Mouse (Mus musculus): ENCODE results near the gene Porcn. TPM values are rescaled to one million over a fixed set of nuclear protein-coding genes. Genes with fewer than 3 reads are reported as not detected.

Gene Porcn
- 10.4 and 10.6 TPM in 2 replicates for polyA plus RNA-seq (2014; fragmentation: Nextera tagmentation; extraction: Ambion mirVana)

GRCm38 (mm10) chrX:8206015-8206693 is at the start of gene Porcn:
TSS of gene Porcn (minus strand) at chrX:8206525.
- Histone ChIP-seq H3K4me1 (ENCODE audit: insufficient read depth) (no peaks in the 10 kb centered on the region), H3K9ac (peak within 1 kb of the TSS; percentile 60), H3K4me2 (peak within 1 kb of the TSS; percentile 67), H3K9me3 (ENCODE audit: low read depth, low read length) (no peaks in the 10 kb centered on the region), H3K27ac (ENCODE audit: low read depth) (no peak within 1 kb of the TSS), H3K4me3 (ENCODE audit: low read depth, low read length) (peak within 1 kb of the TSS; percentile 49), H3K27me3 (ENCODE audit: insufficient read depth, low read length) (no peaks in the 10 kb centered on the region), H3K36me3 (ENCODE audit: insufficient read depth) (no peaks in the 10 kb centered on the region)
- peak; percentile 97 for ATAC-seq (ENCODE audit: insufficient read depth)
- no peak for TF ChIP-seq CTCF (IDR thresholded peaks at IDR 0.05; ENCODE audit: low read depth)
- 8% methylated on average over 41 of the region's 46 CpGs for WGBS
- DNase-seq, result peak; percentile 86

GRCm38 (mm10) chrX:8255807-8256206 is 49.5 kb upstream of the Porcn start:
- H3K4me3 ChIP-seq (ENCODE audit: low read depth, low read length), result no peak overlapping the region
- no peak overlapping the region for H3K9ac ChIP-seq
- no peaks in the 10 kb centered on the region for H3K4me1 ChIP-seq (ENCODE audit: insufficient read depth)
- no peak overlapping the region for H3K27ac ChIP-seq (ENCODE audit: low read depth)
- H3K36me3 ChIP-seq (ENCODE audit: insufficient read depth), result no peaks in the 10 kb centered on the region
- H3K4me2 ChIP-seq, result no peak overlapping the region
- no peaks in the 10 kb centered on the region for H3K27me3 ChIP-seq (ENCODE audit: insufficient read depth, low read length)
- DNase-seq, result no peak
- no peaks in the 10 kb centered on the region for H3K9me3 ChIP-seq (ENCODE audit: low read depth, low read length)
- WGBS, result 57% methylated on average over 3 of the region's 6 CpGs
- TF ChIP-seq CTCF (IDR thresholded peaks at IDR 0.05; ENCODE audit: low read depth), result no peak
- ATAC-seq (ENCODE audit: insufficient read depth), result no peak

- Histone ChIP-seq H3K36me3 (ENCODE audit: insufficient read depth) (no peaks in the 10 kb centered on the region), H3K4me3 (ENCODE audit: low read depth, low read length) (no peak overlapping the region), H3K27me3 (ENCODE audit: insufficient read depth, low read length) (no peaks in the 10 kb centered on the region), H3K4me2 (no peak overlapping the region), H3K27ac (ENCODE audit: low read depth) (no peak overlapping the region), H3K4me1 (ENCODE audit: insufficient read depth) (no peaks in the 10 kb centered on the region), H3K9me3 (ENCODE audit: low read depth, low read length) (no peaks in the 10 kb centered on the region), H3K9ac (no peak overlapping the region)
- DNase-seq, result no peak
- 76% methylated on average over 2 of the region's 2 CpGs for WGBS
- no peak for ATAC-seq (ENCODE audit: insufficient read depth)
- no peak for TF ChIP-seq CTCF (IDR thresholded peaks at IDR 0.05; ENCODE audit: low read depth)
These were observed 47.4 kb upstream of the Porcn start for GRCm38 (mm10) chrX:8253711-8254110.

- no peak for TF ChIP-seq CTCF (IDR thresholded peaks at IDR 0.05; ENCODE audit: low read depth)
- peak within 1 kb of the TSS; percentile 53 for H3K4me3 ChIP-seq (ENCODE audit: low read depth, low read length)
- DNase-seq (peak; percentile 96), ATAC-seq (ENCODE audit: insufficient read depth) (peak; percentile 90)
- H3K27ac ChIP-seq (ENCODE audit: low read depth), result peak within 1 kb of the TSS; percentile 74; the same call in 1 of the 2 replicates
- H3K4me1 ChIP-seq (ENCODE audit: insufficient read depth), result no peaks in the 10 kb centered on the region
- no peaks in the 10 kb centered on the region for H3K27me3 ChIP-seq (ENCODE audit: insufficient read depth, low read length)
- H3K4me2 ChIP-seq, result peak within 1 kb of the TSS; percentile 68
- H3K9me3 ChIP-seq (ENCODE audit: low read depth, low read length), result no peaks in the 10 kb centered on the region
- no peaks in the 10 kb centered on the region for H3K36me3 ChIP-seq (ENCODE audit: insufficient read depth)
- 9% methylated on average over 45 of the region's 45 CpGs for WGBS
- H3K9ac ChIP-seq, result peak within 1 kb of the TSS; percentile 64
These were observed 46.3 kb upstream of the Porcn start, which contains the start of gene Ftsj1 for GRCm38 (mm10) chrX:8252334-8253285. TSS of gene Ftsj1 (minus strand) at chrX:8252406.

- H3K4me3 ChIP-seq (ENCODE audit: low read depth, low read length), result peak overlapping the region; percentile 53
These were observed 45.5 kb upstream of the Porcn start for GRCm38 (mm10) chrX:8251789-8252333.

GRCm38 (mm10) chrX:8248542-8249120 is 42.3 kb upstream of the Porcn start:
- H3K4me3 ChIP-seq (ENCODE audit: low read depth, low read length), result no peak overlapping the region
- peak; percentile 63 for DNase-seq
- no peak overlapping the region for H3K4me2 ChIP-seq
- no peaks in the 10 kb centered on the region for H3K9me3 ChIP-seq (ENCODE audit: low read depth, low read length)
- H3K4me1 ChIP-seq (ENCODE audit: insufficient read depth), result no peaks in the 10 kb centered on the region
- no peak overlapping the region for H3K9ac ChIP-seq
- 51% methylated on average over 8 of the region's 8 CpGs for WGBS
- H3K27ac ChIP-seq (ENCODE audit: low read depth), result no peak overlapping the region
- H3K36me3 ChIP-seq (ENCODE audit: insufficient read depth), result peaks cover 23% of the 10 kb centered on the region; the same call in 1 of the 2 replicates
- peak; percentile 41; the same call in 1 of the 2 replicates for ATAC-seq (ENCODE audit: insufficient read depth)
- TF ChIP-seq CTCF (IDR thresholded peaks at IDR 0.05; ENCODE audit: low read depth), result no peak
- no peaks in the 10 kb centered on the region for H3K27me3 ChIP-seq (ENCODE audit: insufficient read depth, low read length)

More at GRCm38 (mm10) chrX:8251789-8252333, 45.5 kb upstream of the Porcn start:
- peak overlapping the region; percentile 64 for H3K9ac ChIP-seq
- ATAC-seq (ENCODE audit: insufficient read depth) (peak; percentile 64; the same call in 1 of the 2 replicates), DNase-seq (no peak)
- H3K27ac ChIP-seq (ENCODE audit: low read depth), result no peak overlapping the region
- H3K4me1 ChIP-seq (ENCODE audit: insufficient read depth), result no peaks in the 10 kb centered on the region
- peaks cover 5% of the 10 kb centered on the region; the same call in 1 of the 2 replicates for H3K36me3 ChIP-seq (ENCODE audit: insufficient read depth)
- no peaks in the 10 kb centered on the region for H3K27me3 ChIP-seq (ENCODE audit: insufficient read depth, low read length)
- H3K9me3 ChIP-seq (ENCODE audit: low read depth, low read length), result no peaks in the 10 kb centered on the region
- 10% methylated on average over 18 of the region's 18 CpGs for WGBS
- peak overlapping the region; percentile 68 for H3K4me2 ChIP-seq
- TF ChIP-seq CTCF (IDR thresholded peaks at IDR 0.05; ENCODE audit: low read depth), result no peak

All from lung, embryonic 14.5 days (tissue).